Mouse (Mus musculus) CH12F3 (cell line): ENCODE results near the gene Chrnb2.

Experiments used
- in situ Hi-C: fragments of 300-500 bp; cut with MboI; formaldehyde crosslinking; loops from 2 replicates; pipeline ENCODE4 v1.14.3; 2020; ENCODE audit warnings: low sequenced_read_pairs

Gene Chrnb2

GRCm38 (mm10) chr3:89715207-89715966 is 49.0 kb downstream of the Chrnb2 start:
- in situ Hi-C loops, result no loop called here

GRCm38 (mm10) chr3:89714359-89715206 is 49.8 kb downstream of the Chrnb2 start, which contains the start of gene Adar:
Gene Adar, plus strand, starts transcription at chr3:89715022.
- in situ Hi-C loops, result no loop called here

DNA sequence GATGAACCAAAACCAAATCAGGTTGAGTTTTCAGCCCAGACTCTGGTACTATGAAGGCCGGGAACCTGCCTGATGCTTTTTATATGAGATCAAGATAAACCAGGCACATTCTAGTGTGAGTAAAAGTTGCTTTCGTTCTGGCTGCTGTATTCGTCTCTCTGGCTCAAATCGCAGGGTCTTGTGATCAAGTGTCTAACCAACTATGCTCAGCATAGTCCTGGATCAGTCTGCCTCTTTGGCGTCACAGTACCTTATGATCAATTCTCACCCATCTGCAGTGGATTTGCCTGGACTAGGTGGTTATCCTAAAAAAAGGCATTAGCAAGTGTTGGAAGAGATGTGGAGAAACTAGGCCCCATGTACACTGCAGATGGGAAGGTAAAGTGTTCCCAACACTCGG is 60.4 kb downstream of the Chrnb2 start:
- in situ Hi-C loops, result no loop called here

DNA sequence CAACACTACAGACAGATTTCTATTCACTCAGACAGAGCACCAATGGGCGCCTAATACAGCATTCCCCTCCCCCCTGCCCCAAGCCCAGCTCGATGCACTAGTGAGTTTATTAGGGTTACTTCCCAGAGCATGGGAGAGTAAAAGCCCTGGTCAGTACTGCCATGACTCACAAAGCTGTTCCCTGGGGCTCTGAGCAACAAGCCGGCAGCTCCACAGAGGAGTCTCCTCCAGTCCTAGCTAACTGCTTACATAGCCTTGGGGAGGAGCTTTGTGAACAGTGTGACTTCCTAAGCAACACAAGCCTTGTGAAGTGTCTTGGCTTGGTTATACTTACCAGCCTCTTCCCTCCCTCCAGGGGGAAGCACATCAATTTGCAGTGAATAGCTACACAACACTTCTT is 60.8 kb downstream of the Chrnb2 start:
- in situ Hi-C loops, result no loop called here

GRCm38 (mm10) chr3:89700461-89700860 is 64.0 kb downstream of the Chrnb2 start:
- in situ Hi-C loops, result no loop called here

GRCm38 (mm10) chr3:89698958-89699357 is 65.5 kb downstream of the Chrnb2 start:
- in situ Hi-C loops, result no loop called here
